Mouse (Mus musculus): ENCODE data around the gene Tmem158.

GRCm38 (mm10) chr9:123258796-123259195 is 1.8 kb downstream of the Tmem158 start:
- no peak for TF ChIP-seq POLR2A (IDR thresholded peaks at IDR 0.05; ENCODE audit: low read depth, low read length)
- no peak for TF ChIP-seq CTCF (conservative IDR thresholded peaks at IDR 0.05; ENCODE audit: insufficient read depth, insufficient read length, low read depth, low read length)
